Mouse (Mus musculus) lung, embryonic 16.5 days (tissue): Measurements from ENCODE around the gene Lix1l. TPM values are rescaled to one million over a fixed set of nuclear protein-coding genes. Genes with fewer than 3 reads are reported as not detected.

ENCODE experiments used
- ATAC-seq: fragments of 200-750 bp; cut with Nextera tagmentation; 2 replicates; pipeline ENCODE4 v1.8.0; 2017; ENCODE audit warnings: low read depth, mild to moderate bottlenecking, moderate library complexity
- H3K27ac ChIP-seq: fragments of 300-500 bp; sonication (generic); 2 replicates; pipeline ENCODE4 v1.5.1; 2014; ENCODE audit warnings: mild to moderate bottlenecking, control low read depth, low read length
- H3K27me3 ChIP-seq: fragments of 300-500 bp; sonication (generic); 2 replicates; pipeline ENCODE4 v1.6.1; 2014; ENCODE audit warnings: low read depth, low read length, mixed read lengths; ENCODE audit not compliant: control insufficient read depth, insufficient read depth
- H3K36me3 ChIP-seq: fragments of 300-500 bp; sonication (generic); 2 replicates; pipeline ENCODE4 v1.6.1; 2014; ENCODE audit warnings: low read length; ENCODE audit not compliant: control insufficient read depth, insufficient read depth
- H3K4me1 ChIP-seq: fragments of 300-500 bp; sonication (generic); replicated peaks from 2 replicates; pipeline ENCODE4 v1.6.1; 2014; ENCODE audit warnings: low read length, mixed read lengths; ENCODE audit not compliant: control insufficient read depth, insufficient read depth
- H3K4me2 ChIP-seq: fragments of 300-500 bp; sonication (generic); 2 replicates; pipeline ENCODE4 v1.6.1; 2014; ENCODE audit warnings: low read depth, low read length, control low read depth
- H3K4me3 ChIP-seq: fragments of 300-500 bp; sonication (generic); 2 replicates; pipeline ENCODE4 v1.5.1; 2014; ENCODE audit warnings: mild to moderate bottlenecking, low read length, control low read depth
- H3K9ac ChIP-seq: fragments of 300-500 bp; sonication (generic); 2 replicates; pipeline ENCODE4 v1.6.1; 2014; ENCODE audit warnings: low read length, control low read depth
- H3K9me3 ChIP-seq: fragments of 300-500 bp; sonication (generic); 2 replicates; pipeline ENCODE4 v1.6.1; 2016; ENCODE audit warnings: low read length; ENCODE audit not compliant: control insufficient read depth
- WGBS: fragments of 180-500 bp; shearing (Covaris S2); extraction: QIAGEN DNeasy Blood & Tissue Kit; methylation state at CpG from one replicate; pipeline ENCODE4 v1.1.7; 2014; 5-methylcytosine and 5-hydroxymethylcytosine counted together
- polyA plus RNA-seq: library from polyadenylated mRNA; unstranded; fragments of >200 nt; fragmentation: Nextera tagmentation; extraction: Ambion mirVana; gene quantifications from 2 replicates; pipeline ENCODE4 v1.2.1, GENCODE M21; 2015

Gene Lix1l
- polyA plus RNA-seq, 1 experiment from 2014 or later, result 8.2 TPM

DNA sequence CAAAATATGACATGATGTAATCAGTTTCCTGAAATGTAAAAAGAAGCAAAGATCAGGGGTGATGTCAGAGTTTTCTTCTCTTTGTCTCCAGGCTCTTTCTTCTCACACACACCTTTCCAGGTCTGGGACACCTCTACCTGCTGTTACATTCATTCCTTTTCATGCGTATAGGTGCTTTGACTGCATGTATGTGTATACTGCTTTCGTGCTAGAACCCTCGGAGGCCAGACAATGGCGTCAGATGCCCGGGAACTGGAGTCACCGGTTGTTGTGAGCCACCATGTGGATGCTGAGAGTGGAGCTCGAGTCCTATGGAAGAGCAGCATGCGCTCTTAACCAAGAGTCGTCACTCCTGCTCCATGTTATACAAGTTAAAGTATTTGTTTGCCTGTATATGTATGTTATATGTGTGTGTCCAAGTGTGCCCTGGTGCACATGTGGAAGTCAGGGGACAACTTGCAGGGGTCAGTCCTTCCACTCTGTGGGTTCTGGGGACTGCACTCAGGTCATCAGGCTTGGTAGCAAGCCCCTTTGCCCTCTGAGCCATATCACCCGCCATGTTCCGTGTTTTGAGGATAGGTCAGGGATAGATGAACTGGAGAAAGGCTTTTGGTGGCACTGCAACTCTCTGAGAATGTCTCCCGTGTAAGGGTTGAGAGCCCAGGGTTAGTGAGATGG, 22.2 kb upstream of the Lix1l start:
- Histone ChIP-seq H3K4me1 (peaks cover 22% of the 10 kb centered on the region), H3K9ac (peak overlapping the region; percentile 5; the same call in 1 of the 2 replicates), H3K27me3 (no peaks in the 10 kb centered on the region), H3K4me3 (no peak overlapping the region), H3K4me2 (no peak overlapping the region), H3K27ac (no peak overlapping the region), H3K9me3 (no peaks in the 10 kb centered on the region), H3K36me3 (no peaks in the 10 kb centered on the region)
- ATAC-seq, result no peak
- WGBS, result 76% methylated on average over 12 of the region's 12 CpGs

DNA sequence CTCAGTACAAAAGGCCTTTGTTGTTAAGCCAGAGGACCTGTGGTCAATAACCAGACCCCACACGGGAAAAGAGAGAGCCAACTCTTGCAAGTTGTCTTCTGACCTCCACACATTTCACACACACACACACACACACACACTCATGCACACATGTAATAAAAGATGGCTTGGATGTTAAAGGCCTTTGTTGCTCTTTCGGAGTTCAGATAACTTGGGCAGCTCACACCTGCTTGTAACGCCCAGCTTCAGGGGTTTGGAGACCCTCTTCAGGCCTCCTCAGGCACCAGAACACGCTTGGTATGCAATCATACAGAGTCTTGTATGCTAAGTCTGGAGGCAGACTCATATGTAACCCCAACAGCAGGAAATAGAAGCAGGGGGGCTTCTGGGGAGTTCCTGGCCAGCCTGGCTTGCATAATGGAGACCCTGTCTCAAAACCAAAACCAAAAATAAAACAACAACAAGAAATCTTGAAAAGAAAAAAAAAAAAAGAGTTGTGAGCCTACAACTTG, 21.7 kb upstream of the Lix1l start:
- ATAC-seq, result no peak
- 71% methylated on average over 4 of the region's 4 CpGs for WGBS
- H3K9ac ChIP-seq, result peak overlapping the region; percentile 5; the same call in 1 of the 2 replicates
- H3K4me2 ChIP-seq, result no peak overlapping the region
- H3K9me3 ChIP-seq, result no peaks in the 10 kb centered on the region
- H3K27me3 ChIP-seq, result no peaks in the 10 kb centered on the region
- no peaks in the 10 kb centered on the region for H3K36me3 ChIP-seq
- H3K4me1 ChIP-seq, result peaks cover 22% of the 10 kb centered on the region
- H3K27ac ChIP-seq, result 0 out of 2 replicates have a peak overlapping the region, but pooled peaks have one; percentile 2
- no peak overlapping the region for H3K4me3 ChIP-seq

DNA sequence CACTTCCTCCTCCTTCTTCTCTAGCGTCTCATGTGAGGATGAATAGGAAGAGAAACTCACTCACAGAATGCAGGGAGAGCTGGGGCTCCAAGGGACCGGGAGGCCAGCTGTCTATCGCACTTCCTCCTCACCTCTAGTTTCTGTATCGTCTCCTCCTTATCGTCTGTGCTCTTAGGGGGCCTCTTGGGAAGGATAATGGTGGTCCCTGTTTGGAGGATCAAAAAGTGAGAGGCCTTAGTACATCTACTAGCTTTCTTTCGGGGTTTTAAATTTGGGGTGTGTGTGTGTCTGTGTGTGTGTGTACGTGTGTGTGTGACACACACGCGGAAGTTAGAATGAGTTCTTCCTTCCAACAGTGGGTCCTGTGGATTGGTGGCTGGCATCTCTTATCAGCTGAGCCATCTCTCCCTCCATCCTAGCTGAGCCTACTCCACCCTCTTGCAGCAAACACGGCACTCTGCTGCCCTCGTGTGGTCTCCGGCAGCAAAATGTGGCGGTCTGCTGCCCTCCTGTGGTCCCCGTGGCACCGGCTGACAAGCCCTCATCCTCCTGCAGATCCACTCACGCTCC, 21.0 kb upstream of the Lix1l start:
- Histone ChIP-seq H3K27me3 (no peaks in the 10 kb centered on the region), H3K9ac (peak overlapping the region; percentile 66), H3K4me1 (peaks cover 22% of the 10 kb centered on the region), H3K27ac (0 out of 2 replicates have a peak overlapping the region, but pooled peaks have one; percentile 2), H3K4me2 (peak overlapping the region; percentile 47), H3K36me3 (no peaks in the 10 kb centered on the region), H3K4me3 (no peak overlapping the region), H3K9me3 (no peaks in the 10 kb centered on the region)
- WGBS, result 11% methylated on average over 16 of the region's 16 CpGs
- peak; percentile 43 for ATAC-seq

DNA sequence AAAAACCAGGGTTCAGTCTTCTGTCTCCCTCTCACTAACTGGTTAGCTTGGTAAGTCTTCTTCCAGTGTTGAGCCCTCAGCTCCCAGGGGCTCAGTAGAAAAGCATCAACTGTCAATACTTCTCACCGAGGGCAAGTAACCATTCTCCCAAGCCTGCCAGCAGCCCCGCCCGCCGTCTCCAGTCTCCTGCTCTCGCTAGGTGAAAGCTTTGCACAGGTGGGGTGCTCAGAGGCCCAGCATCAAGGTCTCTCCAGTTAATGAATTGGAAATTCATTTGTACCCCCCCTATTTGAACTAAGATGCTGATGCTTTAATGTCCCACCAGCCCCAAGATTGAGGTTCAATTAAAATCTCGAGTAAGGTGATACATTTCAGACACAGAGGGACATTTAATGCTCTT, 19.8 kb upstream of the Lix1l start:
- no peak for ATAC-seq
- Histone ChIP-seq H3K4me2 (no peak overlapping the region), H3K36me3 (no peaks in the 10 kb centered on the region), H3K4me3 (no peak overlapping the region), H3K27me3 (no peaks in the 10 kb centered on the region), H3K9me3 (no peaks in the 10 kb centered on the region), H3K9ac (no peak overlapping the region), H3K27ac (no peak overlapping the region), H3K4me1 (peaks cover 20% of the 10 kb centered on the region)
- 56% methylated on average over 6 of the region's 6 CpGs for WGBS

DNA sequence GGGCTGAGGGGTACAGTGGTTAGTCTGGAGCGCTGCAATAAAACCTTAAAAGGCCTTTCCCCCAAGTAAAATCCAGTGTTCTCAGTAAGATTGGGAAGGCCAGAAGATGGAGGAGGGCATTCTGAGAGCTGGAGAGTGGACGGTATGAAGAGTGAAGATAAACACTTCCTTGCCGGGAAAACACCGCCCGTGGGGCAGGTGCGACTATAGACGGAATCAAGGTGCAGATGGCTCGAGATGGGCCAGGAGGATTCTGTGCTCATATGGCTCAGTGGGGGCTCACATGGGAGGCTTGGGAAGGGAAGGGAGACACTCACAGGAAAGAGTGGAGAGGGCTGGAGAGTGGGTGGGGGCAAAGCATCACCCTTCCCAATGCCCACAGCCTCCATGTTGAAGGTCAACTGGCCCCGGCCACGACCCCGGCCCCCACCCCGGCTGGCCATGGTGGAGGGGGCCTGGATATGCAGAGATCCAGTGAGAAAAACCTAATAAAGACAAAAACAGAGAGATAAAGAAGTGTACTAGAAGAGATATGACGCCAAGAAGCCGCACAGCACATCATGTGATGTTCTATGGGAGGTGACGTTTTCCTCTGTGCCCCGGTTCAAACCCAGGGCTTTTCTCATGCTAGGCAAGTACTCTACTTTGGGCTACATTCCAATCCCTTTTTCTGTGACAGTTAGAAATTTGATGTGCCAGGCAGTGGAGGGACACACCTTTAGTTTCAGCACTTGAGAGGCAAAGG, 19.0 kb upstream of the Lix1l start:
- peaks cover 12% of the 10 kb centered on the region for H3K4me1 ChIP-seq
- no peak overlapping the region for H3K9ac ChIP-seq
- H3K36me3 ChIP-seq, result no peaks in the 10 kb centered on the region
- H3K4me3 ChIP-seq, result no peak overlapping the region
- no peak overlapping the region for H3K4me2 ChIP-seq
- H3K27me3 ChIP-seq, result no peaks in the 10 kb centered on the region
- no peak overlapping the region for H3K27ac ChIP-seq
- WGBS, result 71% methylated on average over 16 of the region's 16 CpGs
- H3K9me3 ChIP-seq, result no peaks in the 10 kb centered on the region
- no peak for ATAC-seq

DNA sequence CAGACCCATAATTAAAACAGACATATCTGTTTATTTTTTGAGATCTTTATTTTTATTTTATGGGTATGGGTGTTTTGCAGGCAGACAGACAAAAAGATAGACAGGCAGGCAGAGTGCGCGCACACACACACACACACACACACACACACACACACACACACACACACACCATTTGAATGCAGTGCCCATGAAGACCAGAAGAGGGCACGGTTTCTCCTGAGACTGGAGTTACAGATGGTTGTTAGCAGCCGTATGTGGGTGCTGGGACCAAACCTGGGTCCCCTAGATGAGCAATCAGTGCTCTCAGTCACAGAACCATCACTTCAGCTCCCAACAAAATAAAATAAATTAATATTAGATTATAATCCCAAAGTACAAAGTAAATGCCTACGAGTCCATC, 17.6 kb upstream of the Lix1l start:
- 81% methylated on average over 5 of the region's 5 CpGs for WGBS
- Histone ChIP-seq H3K36me3 (no peaks in the 10 kb centered on the region), H3K27me3 (no peaks in the 10 kb centered on the region), H3K4me3 (no peak overlapping the region), H3K4me1 (peaks cover 4% of the 10 kb centered on the region; the same call in 1 of the 2 replicates), H3K27ac (no peak overlapping the region), H3K4me2 (no peak overlapping the region), H3K9me3 (no peaks in the 10 kb centered on the region), H3K9ac (no peak overlapping the region)
- no peak for ATAC-seq

DNA sequence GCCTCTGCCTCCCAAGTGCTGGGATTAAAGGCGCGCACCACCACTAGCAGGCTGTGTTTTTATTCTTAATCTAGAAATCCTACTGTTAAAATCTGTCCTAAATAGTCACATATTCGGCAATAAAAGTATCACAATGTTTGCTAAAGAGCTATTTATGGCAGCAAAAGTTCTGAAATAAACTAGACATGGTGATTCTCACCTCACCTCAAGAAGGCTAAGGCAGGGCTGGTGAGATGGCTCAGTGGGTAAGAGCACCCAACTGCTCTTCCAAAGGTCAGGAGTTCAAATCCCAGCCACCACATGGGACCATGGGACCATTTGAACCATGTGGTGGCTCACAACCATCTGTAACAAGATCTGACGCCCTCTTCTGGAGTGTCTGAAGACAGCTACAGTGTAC, 10.3 kb upstream of the Lix1l start:
- Histone ChIP-seq H3K27me3 (peaks cover 8% of the 10 kb centered on the region; the same call in 1 of the 2 replicates), H3K9me3 (no peaks in the 10 kb centered on the region), H3K9ac (no peak overlapping the region), H3K27ac (no peak overlapping the region), H3K4me2 (no peak overlapping the region), H3K36me3 (no peaks in the 10 kb centered on the region), H3K4me1 (0 out of 2 replicates have a peak, but pooled peaks cover 2% of the 10 kb centered on the region), H3K4me3 (no peak overlapping the region)
- no peak for ATAC-seq
- WGBS, result 80% methylated on average over 4 of the region's 4 CpGs

DNA sequence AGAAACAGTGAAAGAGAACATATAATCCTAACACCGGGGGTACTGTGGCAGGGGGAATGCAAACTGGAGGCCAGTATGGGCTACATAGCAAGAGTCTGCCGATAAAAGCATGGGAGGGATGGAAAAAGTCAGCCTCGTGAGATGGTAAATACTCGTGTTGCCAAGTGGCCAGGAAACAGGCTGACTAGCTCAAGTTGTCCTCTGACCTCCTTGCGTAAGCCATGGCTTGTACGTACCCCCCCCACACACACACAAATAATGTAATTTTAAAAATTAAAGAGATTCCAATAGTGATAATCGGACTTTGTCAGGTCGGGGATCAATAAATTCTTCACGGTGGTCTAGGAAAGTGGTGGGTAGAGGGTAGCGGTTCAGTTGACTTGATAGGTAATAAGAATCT, 7.6 kb upstream of the Lix1l start:
- H3K4me2 ChIP-seq, result peak overlapping the region; percentile 81
- no peaks in the 10 kb centered on the region for H3K9me3 ChIP-seq
- H3K27me3 ChIP-seq, result peaks cover 15% of the 10 kb centered on the region; the same call in 1 of the 2 replicates
- H3K36me3 ChIP-seq, result no peaks in the 10 kb centered on the region
- ATAC-seq, result no peak
- peak overlapping the region; percentile 78 for H3K9ac ChIP-seq
- WGBS, result 1% methylated on average over 10 of the region's 10 CpGs
- H3K4me1 ChIP-seq, result peaks cover 17% of the 10 kb centered on the region
- H3K27ac ChIP-seq, result peak overlapping the region; percentile 87
- peak overlapping the region; percentile 69 for H3K4me3 ChIP-seq
